Mouse (Mus musculus): ENCODE results near the gene Krtap3-1.

DNA sequence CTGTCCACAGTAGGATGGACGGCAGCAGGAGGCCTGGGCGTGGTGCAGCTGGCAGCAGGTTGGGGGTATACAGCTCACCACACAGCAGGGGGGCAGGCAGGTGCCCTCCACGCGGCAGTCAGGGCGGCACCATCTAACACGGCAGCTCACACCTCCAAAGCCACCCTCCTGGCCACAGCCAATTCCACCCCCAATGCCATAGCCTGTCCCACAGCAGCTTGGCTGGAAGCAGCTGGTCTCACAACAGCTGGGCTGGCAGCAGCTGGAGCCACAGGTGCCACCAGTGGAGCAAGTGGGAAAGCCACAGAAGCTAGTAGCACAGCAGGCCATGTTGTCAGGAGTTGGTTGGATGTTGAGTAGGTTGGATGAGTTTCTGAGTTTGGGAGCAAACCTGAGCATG, 14.2 kb upstream of the Krtap3-1 start, which contains the start of gene Krtap1-5:
- TF ChIP-seq CTCF (IDR thresholded peaks at IDR 0.05; ENCODE audit: low read depth): no peak
- TF ChIP-seq EP300 (IDR thresholded peaks at IDR 0.05; ENCODE audit: low read depth): no peak
